Mouse (Mus musculus): Measurements from ENCODE around the gene Egfem1. TPM values are rescaled to one million over a fixed set of nuclear protein-coding genes. Genes with fewer than 3 reads are reported as not detected.
A peak's percentile ranks its signal among the peaks of the same experiment; 100 is the strongest.

The Egfem1 gene
- polyA plus RNA-seq, 1 experiment from 2014 or later: 0.35 TPM

DNA sequence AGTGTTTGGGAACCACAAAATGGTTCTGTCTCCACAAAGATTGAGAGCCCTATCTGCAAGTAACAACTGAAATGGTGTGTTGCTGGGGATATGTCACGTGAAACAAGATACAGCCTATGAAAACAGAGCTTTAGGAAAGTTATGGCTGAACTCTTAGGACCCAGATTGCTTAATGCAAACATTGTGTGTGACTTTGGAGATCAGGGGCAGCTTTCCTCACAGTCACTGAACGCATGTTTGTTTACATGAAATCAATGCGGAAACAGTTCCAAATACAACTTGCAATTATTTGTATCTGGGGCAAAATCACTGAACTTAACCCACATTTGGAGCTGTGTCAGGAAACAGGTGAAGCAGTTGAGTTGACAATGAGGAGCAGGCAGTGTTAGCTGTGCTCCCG, 650.8 kb downstream of the Egfem1 start:
- 0 out of 2 replicates have a peak, but pooled peaks cover 5% of the 10 kb centered on the region for H3K27me3 ChIP-seq (replicated peaks)
- no peak for ATAC-seq (ENCODE audit: extremely low read depth, insufficient number of reproducible peaks, low FRiP score, low TSS enrichment)
- no peak overlapping the region for H3K9ac ChIP-seq
- no peaks in the 10 kb centered on the region for H3K9me3 ChIP-seq
- 61% methylated on average over 4 of the region's 4 CpGs for WGBS
- H3K4me2 ChIP-seq: no peak overlapping the region
- H3K36me3 ChIP-seq: no peaks in the 10 kb centered on the region
- H3K4me3 ChIP-seq: no peak overlapping the region
- H3K4me1 ChIP-seq: no peaks in the 10 kb centered on the region
- H3K27ac ChIP-seq (replicated peaks): no peak overlapping the region

GRCm38 (mm10) chr3:29734251-29734650, 652.4 kb downstream of the Egfem1 start:
- no peaks in the 10 kb centered on the region for H3K4me1 ChIP-seq
- no peak overlapping the region for H3K4me2 ChIP-seq
- H3K4me3 ChIP-seq: no peak overlapping the region
- ATAC-seq (ENCODE audit: extremely low read depth, insufficient number of reproducible peaks, low FRiP score, low TSS enrichment): no peak
- H3K27me3 ChIP-seq (replicated peaks): no peaks in the 10 kb centered on the region
- H3K27ac ChIP-seq (replicated peaks): no peak overlapping the region
- H3K9ac ChIP-seq: no peak overlapping the region
- no peaks in the 10 kb centered on the region for H3K9me3 ChIP-seq
- no peaks in the 10 kb centered on the region for H3K36me3 ChIP-seq
- WGBS: 35% methylated on average over 6 of the region's 6 CpGs

GRCm38 (mm10) chr3:29739292-29739691, 657.5 kb downstream of the Egfem1 start:
- no peaks in the 10 kb centered on the region for H3K36me3 ChIP-seq
- no peaks in the 10 kb centered on the region for H3K9me3 ChIP-seq

More at GRCm38 (mm10) chr3:29739292-29739691, 657.5 kb downstream of the Egfem1 start:
- no peak overlapping the region for H3K27ac ChIP-seq (replicated peaks)
- H3K9ac ChIP-seq: no peak overlapping the region
- H3K4me1 ChIP-seq: no peaks in the 10 kb centered on the region
- WGBS: 24% methylated on average over 5 of the region's 5 CpGs
- no peak for ATAC-seq (ENCODE audit: extremely low read depth, insufficient number of reproducible peaks, low FRiP score, low TSS enrichment)
- H3K4me2 ChIP-seq: no peak overlapping the region
- H3K4me3 ChIP-seq: no peak overlapping the region
- H3K27me3 ChIP-seq (replicated peaks): no peaks in the 10 kb centered on the region

MicroRNAs within 50 kb of the gene (microRNA counts, 519-probe panel; counts per million panel counts)
- 209 counts per million, percentile 61 among the panel's probes with 10 or more counts for microRNA mmu-miR-551b

Small RNAs within 50 kb of the gene (microRNA-seq; reads per million reads assigned to microRNA genes)
- not detected for gene Mir21b
- not detected for gene Mir551b

Other genes starting within 250 kb of the Egfem1 start
- not detected in 2 replicates for gene Gm1527, start 189.4 kb upstream of the Egfem1 start, polyA plus RNA-seq (2015; fragmentation: Nextera tagmentation; extraction: Ambion mirVana)

All from heart, embryonic 13.5 days (tissue).